Mouse (Mus musculus) forelimb bud, embryonic 11.5 days (tissue): ENCODE results near the gene Setdb2.

ENCODE experiments used
- DNase-seq: peaks from one replicate; pipeline ENCODE4 v3.0.0-alpha.2; 2012; ENCODE audit warnings: low read depth, low spot score

The Setdb2 gene

GRCm38 (mm10) chr14:59370348-59371068 is 70.2 kb downstream of the Setdb2 start:
- DNase-seq = no peak

- DNase-seq = no peak
These were observed 74.1 kb downstream of the Setdb2 start for GRCm38 (mm10) chr14:59366386-59367105.

GRCm38 (mm10) chr14:59365244-59365644 is 75.4 kb downstream of the Setdb2 start, which contains the start of gene Phf11d:
Gene Phf11d, minus strand, starts transcription at chr14:59365470.
- no peak for DNase-seq
